Mouse (Mus musculus): Measurements from ENCODE around the gene Spem2. TPM values are rescaled to one million over a fixed set of nuclear protein-coding genes. Genes with fewer than 3 reads are reported as not detected.
A peak's percentile ranks its signal among the peaks of the same experiment; 100 is the strongest.

Gene Spem2
- polyA plus RNA-seq, 1 experiment from 2014 or later = not detected

GRCm38 (mm10) chr11:69846738-69847688, 28.7 kb upstream of the Spem2 start:
- H3K27me3 ChIP-seq (ENCODE audit: insufficient read depth, poor library complexity, severe bottlenecking) = no peaks in the 10 kb centered on the region
- peaks cover 41% of the 10 kb centered on the region for H3K4me1 ChIP-seq (replicated peaks)
- WGBS = 12% methylated on average over 37 of the region's 37 CpGs
- H3K27ac ChIP-seq = peak overlapping the region; percentile 93
- H3K9me3 ChIP-seq = no peaks in the 10 kb centered on the region
- H3K4me3 ChIP-seq = peak overlapping the region; percentile 74
- peaks cover 45% of the 10 kb centered on the region for H3K36me3 ChIP-seq
- DNase-seq (ENCODE audit: low spot score) = no peak

DNA sequence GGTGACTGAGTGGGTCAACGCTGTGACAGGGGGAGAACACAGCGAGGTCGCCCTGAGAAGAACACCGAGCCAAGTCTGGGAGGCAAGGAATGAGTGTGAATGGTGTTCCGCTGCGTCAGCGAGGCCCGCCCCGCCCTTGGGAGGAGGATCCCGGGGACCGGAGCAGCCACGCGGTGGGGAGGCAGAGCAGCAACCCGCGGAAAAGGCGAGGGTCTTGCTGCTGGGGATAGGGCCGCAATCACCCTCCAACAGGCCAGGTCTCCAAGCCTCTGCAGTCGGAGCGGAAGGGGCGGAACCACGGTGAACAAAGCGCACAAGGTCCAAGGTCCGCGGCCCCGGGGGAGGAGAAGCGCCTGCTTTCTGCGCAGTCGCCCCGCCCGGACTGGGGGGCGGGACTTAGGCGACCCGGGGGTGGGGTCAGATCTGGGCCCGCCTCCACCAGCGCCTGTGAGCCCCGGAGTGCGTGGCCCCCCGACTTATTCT, 28.0 kb upstream of the Spem2 start, which contains the start of gene Plscr3:
TSS of gene Plscr3 (plus strand) at position 179 of the 483 bp plus-strand sequence.
- WGBS = under 1% methylated on average over 38 of the region's 38 CpGs
- Histone ChIP-seq H3K36me3 (peaks cover 37% of the 10 kb centered on the region), H3K4me1 (replicated peaks) (peaks cover 41% of the 10 kb centered on the region), H3K27me3 (ENCODE audit: insufficient read depth, poor library complexity, severe bottlenecking) (no peaks in the 10 kb centered on the region), H3K27ac (peak within 1 kb of the TSS; percentile 93), H3K4me3 (peak within 1 kb of the TSS; percentile 74), H3K9me3 (no peaks in the 10 kb centered on the region)
- DNase-seq (ENCODE audit: low spot score) = peak; percentile 96

DNA sequence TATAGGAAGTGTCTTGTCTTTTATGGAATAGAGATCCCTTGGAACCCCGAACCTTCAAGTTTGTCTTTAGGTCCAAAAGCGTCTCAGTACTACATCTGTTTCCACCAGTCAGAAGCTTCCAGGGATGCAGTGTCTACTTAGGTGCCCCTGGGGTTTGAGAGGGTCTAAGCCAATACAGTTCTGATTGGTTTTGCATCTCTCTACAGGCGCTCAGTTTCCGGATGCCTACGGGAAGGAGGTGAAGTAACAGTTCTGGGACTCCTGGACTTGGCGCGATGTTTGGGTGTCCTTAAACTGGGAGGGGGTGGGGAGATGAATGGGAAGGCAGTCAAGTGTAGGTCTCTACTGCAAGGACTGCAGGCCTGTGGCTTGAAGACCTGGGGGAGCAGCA, 20.4 kb upstream of the Spem2 start:
- Histone ChIP-seq H3K4me1 (replicated peaks) (peaks cover 54% of the 10 kb centered on the region), H3K4me3 (peak overlapping the region; percentile 89), H3K27ac (peak overlapping the region; percentile 95), H3K9me3 (no peaks in the 10 kb centered on the region), H3K27me3 (ENCODE audit: insufficient read depth, poor library complexity, severe bottlenecking) (peaks cover 30% of the 10 kb centered on the region), H3K36me3 (peaks cover 4% of the 10 kb centered on the region)
- 2% methylated on average over 7 of the region's 7 CpGs for WGBS
- no peak for DNase-seq (ENCODE audit: low spot score)

DNA sequence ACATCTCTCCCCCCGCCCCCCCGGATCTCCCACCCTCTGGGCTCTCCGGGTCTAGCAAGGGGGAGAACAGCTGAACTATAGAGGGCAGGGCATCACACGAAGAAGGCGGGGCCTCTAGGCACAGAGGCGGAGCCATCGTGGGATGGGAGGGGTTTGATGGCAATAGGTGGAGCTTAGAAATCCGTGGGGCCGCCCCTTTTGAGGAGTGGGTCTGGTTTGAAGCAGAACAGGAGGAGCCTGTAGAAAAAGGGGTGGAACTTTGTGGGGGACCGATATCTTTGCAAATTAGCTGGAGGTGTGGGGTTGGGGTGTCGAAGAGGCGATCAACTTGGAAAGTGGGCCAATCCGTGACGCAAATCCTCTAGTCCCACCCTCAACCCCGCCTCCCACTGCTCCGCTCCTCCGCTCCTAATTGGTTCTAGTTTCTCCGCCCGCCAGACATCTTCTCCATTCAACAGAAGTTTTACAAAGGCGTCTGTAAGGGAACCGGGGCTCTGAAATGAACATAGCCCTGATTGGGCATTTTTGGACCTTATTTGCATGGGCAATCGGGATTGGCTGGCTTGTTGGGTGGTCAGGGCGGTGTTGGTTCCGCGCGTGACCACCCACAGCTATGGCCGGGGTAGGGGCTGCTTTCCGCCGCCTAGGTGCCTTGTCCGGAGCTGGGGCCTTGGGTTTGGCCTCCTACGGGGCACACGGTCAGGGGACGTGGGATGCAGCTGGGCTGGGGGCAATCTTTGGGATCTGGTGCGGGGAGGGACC, 19.9 kb upstream of the Spem2 start, which contains the start of gene Tmem256:
TSS of gene Tmem256 (plus strand) at position 563 of the 762 bp plus-strand sequence.
- Histone ChIP-seq H3K4me3 (peak within 1 kb of the TSS; percentile 89), H3K4me1 (replicated peaks) (peaks cover 58% of the 10 kb centered on the region), H3K9me3 (no peaks in the 10 kb centered on the region), H3K36me3 (peaks cover 10% of the 10 kb centered on the region), H3K27me3 (ENCODE audit: insufficient read depth, poor library complexity, severe bottlenecking) (peaks cover 36% of the 10 kb centered on the region), H3K27ac (peak within 1 kb of the TSS; percentile 95)
- WGBS = under 1% methylated on average over 34 of the region's 34 CpGs
- DNase-seq (ENCODE audit: low spot score) = peak; percentile 96

GRCm38 (mm10) chr11:69837604-69837951, 19.3 kb upstream of the Spem2 start, which contains the start of gene Nlgn2:
Gene Nlgn2, minus strand, starts transcription at chr11:69837784.
- Histone ChIP-seq H3K27me3 (ENCODE audit: insufficient read depth, poor library complexity, severe bottlenecking) (peaks cover 42% of the 10 kb centered on the region), H3K4me1 (replicated peaks) (peaks cover 58% of the 10 kb centered on the region), H3K27ac (peak within 1 kb of the TSS; percentile 95), H3K4me3 (peak within 1 kb of the TSS; percentile 89), H3K9me3 (no peaks in the 10 kb centered on the region), H3K36me3 (peaks cover 16% of the 10 kb centered on the region)
- no peak for DNase-seq (ENCODE audit: low spot score)
- WGBS = under 1% methylated on average over 32 of the region's 32 CpGs

DNA sequence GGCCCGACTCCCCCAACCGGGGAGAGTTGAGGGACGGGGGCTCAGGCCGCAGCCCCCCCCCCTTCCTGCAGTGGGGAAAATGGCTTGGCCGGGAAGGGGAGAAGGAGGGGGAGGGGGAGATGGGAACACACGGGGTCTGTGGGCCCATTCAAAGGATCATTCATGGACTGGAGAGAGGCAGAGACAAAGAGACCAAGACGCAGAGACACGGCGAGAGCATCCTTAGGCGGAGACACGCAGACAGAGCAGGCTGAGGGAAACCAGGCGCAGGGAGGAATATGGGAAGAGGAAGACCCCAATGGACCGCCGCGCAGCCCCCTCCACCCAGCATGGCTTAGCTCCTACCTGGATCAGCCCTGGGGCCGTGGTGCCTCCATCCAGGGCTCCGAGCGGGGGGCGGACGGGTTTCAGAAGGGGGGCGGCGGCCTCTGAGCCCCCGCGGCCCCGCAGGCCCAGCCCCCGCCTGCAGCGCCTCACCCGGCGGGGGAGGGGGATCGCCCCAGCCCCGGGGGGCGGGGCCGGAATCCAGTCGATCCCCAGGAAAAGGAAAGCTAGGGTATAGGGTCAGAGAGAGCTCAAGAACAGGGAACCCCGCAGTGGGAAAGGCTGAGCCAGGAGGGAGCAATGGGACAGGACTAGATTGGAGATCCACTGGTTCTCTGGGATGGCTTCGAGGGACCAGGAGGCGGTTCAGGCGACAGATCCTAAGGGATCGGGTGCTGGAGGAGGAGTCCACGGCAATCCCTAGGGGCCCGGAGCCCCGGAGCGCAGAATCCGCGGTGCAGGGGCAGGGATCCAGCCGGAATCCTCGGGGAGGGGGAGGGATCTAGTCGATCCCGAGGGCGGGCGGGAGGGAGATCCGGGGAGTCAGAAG, 18.7 kb upstream of the Spem2 start:
- Histone ChIP-seq H3K27ac (peak overlapping the region; percentile 95), H3K4me1 (replicated peaks) (peaks cover 58% of the 10 kb centered on the region), H3K4me3 (peak overlapping the region; percentile 89), H3K27me3 (ENCODE audit: insufficient read depth, poor library complexity, severe bottlenecking) (peaks cover 46% of the 10 kb centered on the region), H3K36me3 (peaks cover 22% of the 10 kb centered on the region), H3K9me3 (no peaks in the 10 kb centered on the region)
- under 1% methylated on average over 52 of the region's 52 CpGs for WGBS
- peak; percentile 56 for DNase-seq (ENCODE audit: low spot score)

- no peaks in the 10 kb centered on the region for H3K9me3 ChIP-seq
- 2% methylated on average over 4 of the region's 4 CpGs for WGBS
- no peak for DNase-seq (ENCODE audit: low spot score)
- H3K27ac ChIP-seq = peak overlapping the region; percentile 95
- H3K36me3 ChIP-seq = peaks cover 32% of the 10 kb centered on the region
- H3K4me3 ChIP-seq = peak overlapping the region; percentile 89
- H3K4me1 ChIP-seq (replicated peaks) = peaks cover 63% of the 10 kb centered on the region
- peaks cover 46% of the 10 kb centered on the region for H3K27me3 ChIP-seq (ENCODE audit: insufficient read depth, poor library complexity, severe bottlenecking)
These were observed 17.7 kb upstream of the Spem2 start for GRCm38 (mm10) chr11:69835966-69836335.

- DNase-seq (ENCODE audit: low spot score) = peak; percentile 71
- H3K4me3 ChIP-seq = peak overlapping the region; percentile 89
- H3K9me3 ChIP-seq = no peaks in the 10 kb centered on the region
- peaks cover 36% of the 10 kb centered on the region for H3K36me3 ChIP-seq
- WGBS = 1% methylated on average over 9 of the region's 9 CpGs
- H3K27ac ChIP-seq = peak overlapping the region; percentile 95
- peaks cover 46% of the 10 kb centered on the region for H3K27me3 ChIP-seq (ENCODE audit: insufficient read depth, poor library complexity, severe bottlenecking)
- peaks cover 64% of the 10 kb centered on the region for H3K4me1 ChIP-seq (replicated peaks)
These were observed 17.2 kb upstream of the Spem2 start for GRCm38 (mm10) chr11:69835326-69835965.

- peaks cover 66% of the 10 kb centered on the region for H3K4me1 ChIP-seq (replicated peaks)
- peak overlapping the region; percentile 87 for H3K27ac ChIP-seq
- H3K9me3 ChIP-seq = no peaks in the 10 kb centered on the region
- H3K36me3 ChIP-seq = peaks cover 42% of the 10 kb centered on the region
- H3K4me3 ChIP-seq = peak overlapping the region; percentile 89
- peaks cover 46% of the 10 kb centered on the region for H3K27me3 ChIP-seq (ENCODE audit: insufficient read depth, poor library complexity, severe bottlenecking)
- WGBS = 6% methylated on average over 48 of the region's 48 CpGs
- DNase-seq (ENCODE audit: low spot score) = peak; percentile 43
These were observed 15.8 kb upstream of the Spem2 start for GRCm38 (mm10) chr11:69834001-69834549.

GRCm38 (mm10) chr11:69833554-69833953, 15.3 kb upstream of the Spem2 start:
- peaks cover 46% of the 10 kb centered on the region for H3K27me3 ChIP-seq (ENCODE audit: insufficient read depth, poor library complexity, severe bottlenecking)
- no peak for DNase-seq (ENCODE audit: low spot score)
- peaks cover 66% of the 10 kb centered on the region for H3K4me1 ChIP-seq (replicated peaks)
- WGBS = 54% methylated on average over 8 of the region's 8 CpGs
- H3K4me3 ChIP-seq = peak overlapping the region; percentile 89
- H3K27ac ChIP-seq = peak overlapping the region; percentile 87
- H3K36me3 ChIP-seq = peaks cover 47% of the 10 kb centered on the region
- H3K9me3 ChIP-seq = no peaks in the 10 kb centered on the region

DNA sequence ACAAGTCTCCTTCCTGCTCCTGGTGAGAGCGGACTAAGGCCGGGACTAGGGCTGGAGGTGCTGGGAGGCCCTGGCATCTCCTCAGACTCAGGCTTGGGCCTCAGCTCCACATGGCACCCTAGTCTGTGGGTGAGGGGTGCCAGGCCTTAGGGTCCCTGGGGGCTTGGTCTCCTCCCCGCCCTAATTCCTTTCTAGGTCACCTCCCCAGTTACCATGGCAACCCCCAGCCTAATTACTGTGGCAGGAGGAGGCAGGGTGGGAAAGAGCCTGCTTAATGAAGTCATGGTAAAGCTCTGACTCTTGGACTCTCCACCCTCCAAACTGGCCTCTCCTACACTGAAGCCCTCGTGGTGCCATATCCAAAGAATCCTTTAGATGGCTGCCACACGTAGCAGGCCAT, 10.6 kb upstream of the Spem2 start:
- peaks cover 17% of the 10 kb centered on the region for H3K27me3 ChIP-seq (ENCODE audit: insufficient read depth, poor library complexity, severe bottlenecking)
- DNase-seq (ENCODE audit: low spot score) = no peak
- peaks cover 91% of the 10 kb centered on the region for H3K36me3 ChIP-seq
- peak overlapping the region; percentile 8; the same call in 1 of the 2 replicates for H3K27ac ChIP-seq
- H3K4me1 ChIP-seq (replicated peaks) = peaks cover 34% of the 10 kb centered on the region
- no peak overlapping the region for H3K4me3 ChIP-seq
- H3K9me3 ChIP-seq = no peaks in the 10 kb centered on the region
- 71% methylated on average over 5 of the region's 5 CpGs for WGBS
